Mouse (Mus musculus) stomach, postnatal 0 days (tissue): ENCODE measurements around the gene Carns1. TPM values are rescaled to one million over a fixed set of nuclear protein-coding genes. Genes with fewer than 3 reads are reported as not detected.
"Not testable (repeated sequence)": the region's sequence is repeated elsewhere in the genome, so short reads cannot be mapped to it uniquely, and the experiment has no call there.

Experiments
- ATAC-seq: fragments of 200-750 bp; cut with Nextera tagmentation; 2 replicates; pipeline ENCODE4 v1.8.0; 2017; ENCODE audit not compliant: low FRiP score, low TSS enrichment
- DNase-seq: peaks from one replicate; pipeline ENCODE4 v3.0.0-alpha.2; 2016; ENCODE audit warnings: low spot score
- H3K27ac ChIP-seq: fragments of 300-500 bp; sonication (generic); replicated peaks from 2 replicates; pipeline ENCODE4 v1.5.1; 2014; ENCODE audit warnings: mild to moderate bottlenecking, control low read depth
- H3K27me3 ChIP-seq: fragments of 300-500 bp; sonication (generic); 2 replicates; pipeline ENCODE4 v1.6.1; 2014; ENCODE audit warnings: low read length; ENCODE audit not compliant: control insufficient read depth, insufficient read depth
- H3K36me3 ChIP-seq: fragments of 300-500 bp; sonication (generic); 2 replicates; pipeline ENCODE4 v1.6.1; 2014; ENCODE audit warnings: low read length, mixed read lengths; ENCODE audit not compliant: control insufficient read depth, insufficient read depth
- H3K4me1 ChIP-seq: fragments of 300-500 bp; sonication (generic); replicated peaks from 2 replicates; pipeline ENCODE4 v1.6.1; 2014; ENCODE audit warnings: antibody characterized with exemption; ENCODE audit not compliant: control insufficient read depth, insufficient read depth
- H3K4me2 ChIP-seq: fragments of 300-500 bp; sonication (generic); replicated peaks from 2 replicates; pipeline ENCODE4 v1.6.1; 2014; ENCODE audit warnings: low read depth, mild to moderate bottlenecking, control low read depth, moderate library complexity
- H3K4me3 ChIP-seq: fragments of 300-500 bp; sonication (generic); 2 replicates; pipeline ENCODE4 v1.5.1; 2014; ENCODE audit warnings: low read depth, low read length, control low read depth
- H3K9ac ChIP-seq: fragments of 300-500 bp; sonication (generic); 2 replicates; pipeline ENCODE4 v1.6.1; 2014; ENCODE audit warnings: mild to moderate bottlenecking, low read length, control low read depth, mixed read lengths
- H3K9me3 ChIP-seq: fragments of 300-500 bp; sonication (generic); 2 replicates; pipeline ENCODE4 v1.6.1; 2016; ENCODE audit warnings: low read length; ENCODE audit not compliant: control insufficient read depth
- CTCF ChIP-seq: IDR thresholded peaks from 2 replicates; pipeline ENCODE4 v1.5.1; 2016; ENCODE audit warnings: antibody characterized with exemption, low read depth, mild to moderate bottlenecking, moderate library complexity
- EP300 ChIP-seq: optimal IDR thresholded peaks from 2 replicates; pipeline ENCODE3; 2016; ENCODE audit warnings: antibody characterized with exemption
- WGBS: fragments of 180-500 bp; shearing (Covaris S2); extraction: QIAGEN DNeasy Blood & Tissue Kit; methylation state at CpG from one replicate; pipeline ENCODE4 v1.1.7; 2014; 5-methylcytosine and 5-hydroxymethylcytosine counted together
- polyA plus RNA-seq: library from polyadenylated mRNA; unstranded; fragments of >200 nt; fragmentation: Nextera tagmentation; extraction: Ambion mirVana; gene quantifications from 2 replicates; pipeline ENCODE4 v1.2.1, GENCODE M21; 2015

The Carns1 gene
- polyA plus RNA-seq, 1 experiment from 2014 or later = 1.5 TPM

GRCm38 (mm10) chr19:4124432-4124831 lies 50.8 kb downstream of the Carns1 start:
- 66% methylated on average over 4 of the region's 4 CpGs for WGBS
- Histone ChIP-seq H3K4me1 (peaks cover 10% of the 10 kb centered on the region), H3K9me3 (no peaks in the 10 kb centered on the region), H3K36me3 (peaks cover 6% of the 10 kb centered on the region), H3K27ac (no peak overlapping the region), H3K27me3 (no peaks in the 10 kb centered on the region), H3K4me3 (no peak overlapping the region), H3K9ac (no peak overlapping the region), H3K4me2 (no peak overlapping the region)
- no peak for DNase-seq
- ATAC-seq = no peak
- TF ChIP-seq CTCF (no peak), EP300 (no peak)

DNA sequence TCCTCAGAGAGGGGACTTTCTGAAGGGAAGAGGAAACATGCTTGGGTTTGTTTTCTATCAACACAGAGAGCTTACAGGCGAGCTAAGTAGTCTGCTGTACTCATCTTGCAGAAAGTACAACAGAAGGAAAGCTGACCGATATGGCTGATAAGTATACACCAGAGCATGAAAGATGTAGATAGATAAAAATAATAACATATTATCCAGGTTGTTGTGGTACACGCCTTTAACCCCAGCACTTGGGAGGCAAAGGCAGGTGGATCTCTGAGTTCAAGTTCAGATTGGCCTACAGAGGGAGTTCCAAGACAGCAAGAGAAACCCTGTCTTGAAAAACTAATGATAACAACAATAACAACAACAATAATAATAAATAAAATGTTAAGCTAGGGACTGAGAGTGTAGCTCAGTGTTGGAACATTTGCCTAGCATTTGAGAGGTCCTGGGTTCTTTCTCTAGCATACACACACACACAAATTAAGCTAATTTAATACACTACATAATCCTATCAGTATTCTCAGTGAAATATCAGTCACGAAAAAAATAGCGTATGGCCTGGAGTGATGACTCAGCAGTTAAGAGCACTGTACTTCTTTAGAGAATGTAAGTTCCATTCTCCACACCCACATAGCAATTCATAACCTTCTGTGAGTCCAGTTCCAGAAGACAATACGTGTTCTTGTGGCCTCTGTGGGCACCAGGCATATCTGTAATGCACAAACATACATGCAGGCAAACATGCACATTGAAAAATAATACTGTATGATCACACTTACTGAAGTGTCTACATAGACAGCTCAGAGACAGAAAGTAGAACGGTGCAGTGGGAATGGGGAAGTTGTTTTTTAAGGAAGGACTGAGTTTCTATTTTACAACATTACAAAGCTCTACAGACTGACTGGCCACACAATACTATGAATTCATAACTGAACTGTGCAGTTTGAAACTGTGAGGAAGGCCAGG lies 52.6 kb downstream of the Carns1 start:
- Histone ChIP-seq H3K4me3 (no peak overlapping the region), H3K4me2 (no peak overlapping the region), H3K4me1 (peaks cover 10% of the 10 kb centered on the region), H3K27ac (no peak overlapping the region), H3K9me3 (no peaks in the 10 kb centered on the region), H3K36me3 (0 out of 2 replicates have a peak, but pooled peaks cover 4% of the 10 kb centered on the region), H3K27me3 (no peaks in the 10 kb centered on the region), H3K9ac (no peak overlapping the region)
- no peak for DNase-seq
- TF ChIP-seq EP300 (no peak), CTCF (peak; percentile 25; the same call in 1 of the 2 replicates)
- ATAC-seq = no peak
- 70% methylated on average over 7 of the region's 7 CpGs for WGBS

DNA sequence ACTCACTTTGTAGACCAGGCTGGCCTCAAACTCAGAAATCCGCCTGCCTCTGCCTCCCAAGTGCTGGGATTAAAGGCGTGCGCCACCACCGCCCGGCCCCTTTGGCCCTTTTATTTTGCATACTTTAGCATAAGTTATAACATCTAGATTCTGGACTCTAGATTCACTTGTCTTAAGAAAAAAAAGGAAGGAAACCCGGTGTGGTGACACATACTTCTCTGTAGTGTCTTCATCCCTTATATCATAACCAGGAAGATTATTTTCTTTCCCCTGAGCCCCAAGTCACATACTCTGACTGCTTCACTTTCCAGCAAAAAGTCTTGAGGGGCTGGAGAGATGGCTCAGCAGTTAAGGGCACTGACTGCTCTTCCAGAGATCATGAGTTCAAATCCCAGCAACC lies 53.4 kb downstream of the Carns1 start:
- peaks cover 10% of the 10 kb centered on the region for H3K4me1 ChIP-seq
- DNase-seq, H3K4me3 ChIP-seq, H3K4me2 ChIP-seq, H3K36me3 ChIP-seq, H3K27me3 ChIP-seq, ATAC-seq, H3K9me3 ChIP-seq, H3K9ac ChIP-seq, H3K27ac ChIP-seq: not testable (repeated sequence)
- WGBS = 60% methylated on average over 6 of the region's 6 CpGs

DNA sequence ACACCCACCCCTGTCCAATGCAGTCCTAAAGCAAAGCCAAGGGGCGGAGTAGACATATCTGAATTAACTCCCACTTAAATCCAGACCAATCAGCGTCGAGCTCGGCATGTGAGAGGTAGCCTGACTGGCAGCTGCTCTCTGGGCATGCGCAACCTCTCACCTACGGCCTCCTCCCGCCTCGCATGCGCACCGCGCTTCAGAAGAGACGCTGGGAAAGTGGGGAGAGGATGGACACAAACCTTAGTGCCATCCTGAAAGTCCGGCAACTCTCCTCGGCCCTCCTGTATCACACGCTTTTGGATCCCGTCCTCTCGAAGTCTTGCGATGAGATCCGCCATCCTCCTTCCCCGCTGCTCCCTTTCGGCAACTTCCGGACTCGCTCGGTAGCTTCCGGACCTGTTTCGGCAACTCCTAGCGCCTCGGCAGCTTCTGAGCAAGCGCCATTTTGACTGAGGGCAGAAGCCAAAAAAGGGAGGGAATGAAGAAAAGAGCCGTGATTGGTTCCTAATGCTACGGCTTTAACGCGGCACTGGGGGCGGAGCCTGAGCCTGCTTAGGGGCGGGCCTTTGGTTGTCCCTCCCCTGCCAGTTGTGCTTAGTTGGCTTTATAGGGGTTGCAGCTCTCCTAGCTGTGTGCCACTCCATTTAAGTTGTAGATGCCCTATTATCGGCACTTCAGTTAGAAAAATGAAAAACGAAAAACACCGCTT lies 54.0 kb downstream of the Carns1 start:
- ATAC-seq = peak; percentile 81
- peak overlapping the region; percentile 32 for H3K4me3 ChIP-seq
- H3K4me1 ChIP-seq = peaks cover 7% of the 10 kb centered on the region
- H3K9ac ChIP-seq = peak overlapping the region; percentile 63
- H3K36me3 ChIP-seq = peaks cover 6% of the 10 kb centered on the region; the same call in 1 of the 2 replicates
- H3K27me3 ChIP-seq = no peaks in the 10 kb centered on the region
- H3K9me3 ChIP-seq = no peaks in the 10 kb centered on the region
- peak overlapping the region; percentile 56 for H3K4me2 ChIP-seq
- DNase-seq = peak; percentile 98
- WGBS = 3% methylated on average over 38 of the region's 38 CpGs
- TF ChIP-seq CTCF (no peak), EP300 (no peak)
- peak overlapping the region; percentile 81 for H3K27ac ChIP-seq

GRCm38 (mm10) chr19:4120496-4120895 lies 54.8 kb downstream of the Carns1 start:
- ATAC-seq (no peak), DNase-seq (no peak)
- Histone ChIP-seq H3K9me3 (no peaks in the 10 kb centered on the region), H3K4me2 (peak overlapping the region; percentile 56), H3K36me3 (peaks cover 9% of the 10 kb centered on the region), H3K4me1 (peaks cover 7% of the 10 kb centered on the region), H3K4me3 (no peak overlapping the region), H3K27ac (no peak overlapping the region), H3K9ac (0 out of 2 replicates have a peak overlapping the region, but pooled peaks have one; percentile 2), H3K27me3 (no peaks in the 10 kb centered on the region)
- TF ChIP-seq CTCF (no peak), EP300 (no peak)
- WGBS = 91% methylated on average over 2 of the region's 2 CpGs
